Mouse (Mus musculus): ENCODE results near the gene Fam118b. TPM values are rescaled to one million over a fixed set of nuclear protein-coding genes. Genes with fewer than 3 reads are reported as not detected.

Fam118b gene
- polyA plus RNA-seq (2014; fragmentation: Illumina TruSeq; extraction: RNeasy Lipid Tissue Mini Kit (QIAGEN cat#74804); ENCODE audit: low read depth, low replicate concordance), result 19.3 TPM

DNA sequence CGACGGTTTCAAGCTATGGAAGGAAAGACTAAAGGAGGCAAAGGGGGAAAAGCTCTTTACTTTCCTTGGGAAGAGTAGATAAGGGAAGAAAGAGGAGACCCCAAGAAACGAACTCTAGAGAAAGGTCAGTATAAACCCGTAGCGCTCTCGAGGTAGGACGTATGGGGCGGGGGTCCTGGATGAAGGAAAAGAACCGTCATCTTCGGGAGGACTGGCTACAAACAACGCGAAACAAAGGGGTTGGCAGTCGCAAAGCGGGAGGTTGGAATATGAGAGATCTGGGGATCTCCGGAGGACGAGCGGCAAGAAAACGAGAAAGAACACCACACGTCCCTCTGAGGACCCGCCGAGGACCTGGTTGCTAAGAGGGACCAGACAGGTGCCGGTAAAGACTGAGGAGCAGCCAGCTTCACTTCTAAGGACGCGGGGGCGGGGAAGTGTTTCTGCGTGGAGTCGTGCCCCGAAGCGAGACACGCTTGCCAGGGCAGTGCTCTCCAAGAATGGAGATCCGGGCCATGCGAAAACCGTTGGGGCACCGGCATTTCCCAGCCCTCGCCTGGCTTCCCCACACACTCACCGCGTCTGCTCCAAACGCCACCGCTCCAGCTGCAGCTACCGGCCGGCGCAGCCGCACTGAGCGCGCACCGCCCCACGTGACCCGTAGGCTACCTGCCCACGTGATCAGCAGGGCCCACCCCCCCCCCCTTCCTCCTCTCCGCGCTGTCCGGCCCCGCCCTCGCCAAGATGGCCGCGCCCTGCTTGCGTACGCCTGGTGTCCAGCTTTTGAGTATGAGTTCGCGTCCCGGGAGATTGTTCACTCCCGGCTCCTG lies at the start of gene Fam118b, which contains the start of gene Rpusd4:
Gene Fam118b (minus strand): TSS at position 660 of the 830 bp plus-strand sequence.
Gene Rpusd4 (plus strand): TSS at position 720 of the 830 bp plus-strand sequence.

DNA sequence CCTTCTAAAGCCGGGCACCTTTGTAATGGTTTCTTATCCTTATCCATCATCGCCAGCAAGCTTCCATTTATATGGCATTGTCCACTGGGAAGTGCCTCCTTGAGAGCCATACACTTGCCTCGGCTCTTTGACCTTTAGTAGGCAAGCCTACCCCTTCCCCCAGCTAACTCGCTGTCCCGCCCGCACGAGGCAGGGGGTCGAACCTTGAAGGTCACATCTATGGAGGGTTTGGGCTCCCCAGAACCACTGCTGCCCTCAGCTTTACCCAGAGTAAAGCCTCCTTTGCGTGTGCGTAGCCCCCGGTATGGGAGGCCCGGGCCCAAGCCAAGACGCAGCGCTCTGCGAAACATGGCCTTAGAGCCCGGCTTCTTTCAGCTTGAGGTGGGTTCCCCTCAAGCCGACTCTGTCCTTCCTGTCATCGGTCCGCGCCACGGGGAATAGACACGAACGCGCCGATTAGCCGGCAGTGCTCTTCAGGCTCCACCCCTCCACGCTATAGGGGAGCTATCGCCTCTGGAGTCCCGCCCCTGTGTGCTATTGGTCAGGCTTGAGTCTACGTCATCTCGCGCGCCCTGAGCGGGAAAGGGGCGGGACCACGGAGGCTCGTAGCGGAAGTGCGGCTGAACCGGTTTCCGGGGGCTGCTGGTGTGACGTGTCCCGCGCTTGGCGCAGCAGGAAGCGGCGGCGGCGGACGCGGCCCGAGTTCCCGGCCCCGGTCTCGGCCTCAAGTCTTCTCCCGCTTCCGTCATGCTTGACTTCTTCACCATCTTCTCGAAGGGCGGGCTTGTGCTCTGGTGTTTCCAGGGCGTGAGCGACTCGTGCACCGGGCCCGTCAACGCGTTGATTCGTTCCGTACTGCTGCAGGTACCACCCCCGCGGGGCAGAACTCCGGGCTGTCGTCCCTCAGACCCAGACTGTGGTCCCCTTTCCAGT lies 56.8 kb downstream of the Fam118b start, which contains the start of gene Foxred1:
Gene Foxred1 (minus strand): TSS at position 514 of the 933 bp plus-strand sequence.

DNA sequence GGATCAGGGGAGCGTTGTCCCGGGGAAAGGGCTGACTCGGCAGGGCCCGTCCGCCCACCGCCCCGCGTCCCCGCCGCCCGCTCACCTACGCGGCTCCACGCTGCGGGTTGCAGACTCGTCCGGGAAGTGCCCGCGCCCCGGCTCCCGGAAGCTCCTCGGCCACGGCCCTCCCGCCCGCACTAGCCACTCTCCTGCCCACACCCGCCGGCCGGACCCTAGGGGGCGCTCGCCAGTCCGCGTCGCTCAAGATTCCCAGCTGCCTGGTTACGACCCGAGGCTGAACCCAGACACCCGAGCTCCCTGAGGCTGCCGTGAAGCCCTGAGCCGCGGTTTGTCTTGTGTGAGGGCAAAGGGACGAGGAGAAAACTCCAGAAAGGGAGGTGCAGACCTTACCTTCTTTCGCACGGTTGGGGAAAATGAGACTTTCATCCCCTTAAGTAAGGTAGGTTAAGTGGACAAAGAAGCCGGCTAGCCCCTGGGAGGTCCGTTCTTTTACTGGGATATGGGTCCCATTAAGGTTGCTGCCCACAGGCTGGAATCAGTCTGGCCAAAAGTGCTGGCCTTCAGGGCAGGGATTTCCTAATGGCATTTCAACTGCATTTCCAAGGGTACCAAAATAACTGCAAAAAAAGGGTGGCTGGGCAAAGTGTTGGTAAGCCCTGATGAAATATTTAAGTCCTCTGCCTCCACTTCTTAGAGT lies 67.7 kb downstream of the Fam118b start, which contains the start of the genes Srpr and Tirap:
Gene Srpr (plus strand): TSS at position 404 of the 700 bp plus-strand sequence.
Gene Tirap (minus strand): TSS at position 520 of the 700 bp plus-strand sequence.

DNA sequence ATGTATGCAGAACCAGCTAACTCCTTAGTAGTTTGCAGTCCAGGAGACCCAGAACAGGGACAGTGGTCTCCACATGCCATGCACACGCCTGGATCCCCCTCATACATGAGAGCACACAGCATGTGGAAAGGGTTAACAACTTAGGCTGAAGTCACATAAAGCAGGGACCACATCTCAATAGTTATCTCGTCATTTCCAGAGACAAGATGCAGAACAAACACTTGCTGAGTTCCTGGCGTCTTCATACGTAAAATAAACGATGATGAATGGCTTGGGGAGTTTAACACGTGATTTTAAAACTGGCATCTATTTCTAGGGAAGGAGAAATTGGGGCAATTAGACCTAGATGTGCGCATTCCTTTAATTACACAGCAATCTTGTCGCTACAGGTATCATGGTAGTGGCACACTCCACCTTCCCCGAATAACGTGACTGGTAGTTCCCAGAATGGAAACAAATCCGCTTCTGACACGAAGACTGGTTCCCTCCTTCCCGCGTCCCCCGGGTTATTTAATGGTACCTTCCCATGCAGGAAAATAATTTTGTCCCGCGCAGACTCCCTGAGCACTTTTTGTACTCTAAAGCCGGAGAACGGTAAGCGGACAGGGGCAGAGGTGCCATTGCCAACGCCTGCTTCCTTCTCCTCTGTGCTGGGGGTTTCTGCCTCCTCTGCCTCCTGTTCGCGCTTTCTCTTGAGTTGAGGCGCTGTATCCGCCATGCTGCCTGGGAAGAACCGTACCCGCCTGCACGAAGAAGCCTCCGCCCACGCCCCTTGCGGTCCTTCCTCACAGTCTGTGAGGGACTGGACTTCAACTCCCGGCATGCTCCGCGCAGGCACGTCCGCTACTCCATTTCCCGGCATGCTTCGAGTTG lies 92.1 kb downstream of the Fam118b start, which contains the start of gene Dcps:
Gene Dcps (minus strand): TSS at position 811 of the 873 bp plus-strand sequence.

Other genes with a start within 250 kb of the Fam118b start
- 29.1 TPM for gene St3gal4, start 148.5 kb downstream of the Fam118b start, polyA plus RNA-seq (2014; fragmentation: Illumina TruSeq; extraction: RNeasy Lipid Tissue Mini Kit (QIAGEN cat#74804); ENCODE audit: low read depth, low replicate concordance)
- gene Dcps, start 91.7 kb downstream of the Fam118b start, polyA plus RNA-seq (2014; fragmentation: Illumina TruSeq; extraction: RNeasy Lipid Tissue Mini Kit (QIAGEN cat#74804); ENCODE audit: low read depth, low replicate concordance), result 18.0 TPM
- gene Srpr, start 67.6 kb downstream of the Fam118b start, polyA plus RNA-seq (2014; fragmentation: Illumina TruSeq; extraction: RNeasy Lipid Tissue Mini Kit (QIAGEN cat#74804); ENCODE audit: low read depth, low replicate concordance), result 91.0 TPM
- 6.0 TPM for gene Tirap, start 67.5 kb downstream of the Fam118b start, polyA plus RNA-seq (2014; fragmentation: Illumina TruSeq; extraction: RNeasy Lipid Tissue Mini Kit (QIAGEN cat#74804); ENCODE audit: low read depth, low replicate concordance)
- 89.3 TPM for gene Foxred1, start 56.8 kb downstream of the Fam118b start, polyA plus RNA-seq (2014; fragmentation: Illumina TruSeq; extraction: RNeasy Lipid Tissue Mini Kit (QIAGEN cat#74804); ENCODE audit: low read depth, low replicate concordance)
- 18.8 TPM for gene Rpusd4, start 60 bp upstream of the Fam118b start, polyA plus RNA-seq (2014; fragmentation: Illumina TruSeq; extraction: RNeasy Lipid Tissue Mini Kit (QIAGEN cat#74804); ENCODE audit: low read depth, low replicate concordance)
- gene Cdon, start 153.3 kb upstream of the Fam118b start, polyA plus RNA-seq (2014; fragmentation: Illumina TruSeq; extraction: RNeasy Lipid Tissue Mini Kit (QIAGEN cat#74804); ENCODE audit: low read depth, low replicate concordance), result 7.3 TPM